Mouse (Mus musculus) liver (tissue): ENCODE data around the gene 9230102O04Rik.

ENCODE experiments used
- DNase-seq: peaks from one replicate; pipeline ENCODE4 v3.0.0-alpha.2; 2020; ENCODE audit warnings: mixed read lengths

9230102O04Rik gene

GRCm38 (mm10) chr2:9884533-9885216 is 4.7 kb downstream of the 9230102O04Rik start:
- no peak for DNase-seq

GRCm38 (mm10) chr2:9883803-9884532 is 5.4 kb downstream of the 9230102O04Rik start:
- DNase-seq: no peak

GRCm38 (mm10) chr2:9882926-9883802 is 6.2 kb downstream of the 9230102O04Rik start:
- DNase-seq: no peak

DNA sequence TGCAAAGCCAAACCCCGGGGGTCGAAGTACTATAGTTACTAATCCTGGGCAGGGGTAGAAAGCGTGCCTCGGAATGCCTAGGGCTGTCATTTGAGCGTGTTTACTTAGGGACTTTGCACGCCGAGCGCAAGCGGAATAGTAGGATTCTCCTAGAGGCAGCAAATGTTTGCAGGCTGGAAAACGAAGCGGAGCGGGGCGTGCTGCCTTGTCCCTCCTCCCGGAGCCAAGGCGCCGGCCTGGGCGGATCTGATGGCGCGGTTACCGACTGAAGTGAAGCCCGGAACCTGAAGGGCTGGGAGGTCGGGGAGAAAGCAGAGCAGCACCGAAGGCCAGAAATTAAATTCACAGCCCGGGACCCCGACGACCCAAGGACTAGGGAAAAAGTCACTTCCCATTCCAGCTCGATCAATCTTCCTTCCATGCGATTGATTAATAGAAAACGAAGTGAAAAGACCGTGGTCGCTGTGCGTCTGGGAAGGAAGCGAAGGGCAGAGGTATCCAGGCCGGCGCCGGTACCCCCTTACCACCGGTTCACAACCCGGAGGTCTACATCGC is 6.9 kb downstream of the 9230102O04Rik start:
- no peak for DNase-seq

DNA sequence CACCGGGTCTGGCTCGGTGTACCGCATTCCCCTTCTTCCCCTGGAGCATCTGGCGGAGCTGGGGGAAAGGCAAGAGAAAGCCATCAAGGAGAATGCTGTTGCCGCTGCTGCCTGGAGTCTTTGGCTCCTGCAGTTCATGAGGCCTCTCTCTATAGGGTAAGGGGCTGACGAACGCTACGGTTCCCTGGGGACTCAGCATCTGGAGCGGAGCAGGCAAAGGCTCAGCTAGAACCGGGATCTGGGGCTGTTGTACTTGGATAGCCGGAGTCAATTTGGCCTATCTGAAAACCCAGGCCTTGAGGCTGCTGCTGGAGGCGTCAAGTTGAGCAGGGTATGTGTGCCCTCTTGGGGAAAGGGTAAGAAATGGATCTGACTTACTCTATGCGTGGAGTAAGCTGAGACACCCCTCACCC is 7.7 kb downstream of the 9230102O04Rik start:
- DNase-seq: no peak

- DNase-seq: no peak
Observed at GRCm38 (mm10) chr2:9881051-9881591, 8.2 kb downstream of the 9230102O04Rik start, which contains the start of gene 4930412O13Rik. TSS of gene 4930412O13Rik (plus strand) at chr2:9881252.

GRCm38 (mm10) chr2:9880271-9880670 is 9.1 kb downstream of the 9230102O04Rik start:
- no peak for DNase-seq

DNA sequence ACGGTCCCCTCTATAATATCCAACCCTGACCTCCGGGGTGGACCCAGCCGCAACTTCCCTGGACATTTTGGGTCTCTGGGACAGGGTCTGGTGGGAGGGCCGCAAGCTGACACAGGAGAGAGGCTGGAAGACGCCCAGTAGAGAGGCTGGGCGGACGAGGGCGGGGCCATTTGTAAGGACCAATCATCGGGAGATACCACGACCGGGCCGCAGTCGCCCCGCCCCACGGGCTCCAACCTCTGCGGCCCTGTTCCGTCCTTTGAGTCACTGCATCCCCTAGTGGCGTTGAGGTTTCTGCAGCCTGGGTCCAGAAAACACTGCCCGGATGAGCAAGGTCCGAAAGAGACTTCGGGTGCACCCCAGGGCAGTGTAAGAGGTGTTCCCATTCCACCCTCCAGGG is 9.8 kb downstream of the 9230102O04Rik start:
- DNase-seq: peak; percentile 90

GRCm38 (mm10) chr2:9879092-9879491 is 10.2 kb downstream of the 9230102O04Rik start:
- no peak for DNase-seq

DNA sequence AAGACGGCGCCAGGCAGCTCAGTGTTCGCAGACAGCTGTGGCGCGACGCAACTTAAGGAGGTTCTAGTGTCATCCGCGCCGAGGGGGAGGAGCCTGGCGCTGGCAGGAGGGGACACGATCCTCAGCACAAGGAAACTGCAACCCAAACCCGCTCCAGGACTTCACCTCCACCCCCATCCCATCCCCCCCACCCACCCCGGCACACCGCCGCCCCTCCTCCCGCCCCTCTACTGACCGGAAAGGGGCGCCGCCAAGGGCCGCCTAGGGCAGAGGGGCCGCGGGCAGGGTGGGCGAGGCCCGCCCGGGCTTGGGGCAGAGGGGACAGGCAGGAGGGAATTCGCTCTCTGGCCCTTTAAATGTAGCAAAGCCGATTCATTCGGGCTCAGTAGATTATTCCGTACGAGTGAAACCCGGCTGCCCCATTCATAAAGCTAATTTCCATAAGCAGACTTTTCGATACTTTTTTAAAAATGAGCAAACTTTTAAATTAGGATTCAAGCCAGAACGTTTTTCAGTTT is 10.7 kb downstream of the 9230102O04Rik start:
- DNase-seq: peak; percentile 51

DNA sequence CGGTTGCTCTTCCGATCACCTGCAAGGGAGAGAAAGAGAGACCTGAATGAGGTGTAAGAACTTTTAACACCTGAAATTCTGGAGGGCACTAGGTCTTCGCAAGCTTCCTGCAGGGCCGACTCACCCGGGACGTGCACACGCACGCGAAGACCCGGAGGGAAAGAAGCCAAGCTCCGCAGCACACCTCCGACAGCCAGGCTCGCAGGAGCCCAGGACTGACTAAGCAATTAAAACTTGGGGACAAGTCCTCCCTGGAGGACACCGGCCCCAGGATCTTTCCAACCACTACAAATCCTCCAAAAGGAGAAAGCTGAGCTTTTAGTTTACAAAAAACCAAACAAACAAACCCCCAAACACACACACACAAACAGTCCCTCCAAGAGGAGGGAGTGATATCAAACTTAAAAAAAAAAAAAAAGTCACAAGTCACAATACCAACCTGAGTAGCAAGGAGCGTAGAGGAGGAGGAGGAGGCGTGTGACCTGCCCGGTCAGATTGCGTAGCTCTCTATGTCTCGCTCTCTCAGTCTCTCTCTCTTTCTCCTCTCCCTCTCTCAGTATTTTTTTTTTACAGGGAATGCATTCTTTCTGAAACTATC is 11.3 kb downstream of the 9230102O04Rik start:
- no peak for DNase-seq

- DNase-seq: no peak
Observed at GRCm38 (mm10) chr2:9877326-9877690, 12.0 kb downstream of the 9230102O04Rik start.

DNA sequence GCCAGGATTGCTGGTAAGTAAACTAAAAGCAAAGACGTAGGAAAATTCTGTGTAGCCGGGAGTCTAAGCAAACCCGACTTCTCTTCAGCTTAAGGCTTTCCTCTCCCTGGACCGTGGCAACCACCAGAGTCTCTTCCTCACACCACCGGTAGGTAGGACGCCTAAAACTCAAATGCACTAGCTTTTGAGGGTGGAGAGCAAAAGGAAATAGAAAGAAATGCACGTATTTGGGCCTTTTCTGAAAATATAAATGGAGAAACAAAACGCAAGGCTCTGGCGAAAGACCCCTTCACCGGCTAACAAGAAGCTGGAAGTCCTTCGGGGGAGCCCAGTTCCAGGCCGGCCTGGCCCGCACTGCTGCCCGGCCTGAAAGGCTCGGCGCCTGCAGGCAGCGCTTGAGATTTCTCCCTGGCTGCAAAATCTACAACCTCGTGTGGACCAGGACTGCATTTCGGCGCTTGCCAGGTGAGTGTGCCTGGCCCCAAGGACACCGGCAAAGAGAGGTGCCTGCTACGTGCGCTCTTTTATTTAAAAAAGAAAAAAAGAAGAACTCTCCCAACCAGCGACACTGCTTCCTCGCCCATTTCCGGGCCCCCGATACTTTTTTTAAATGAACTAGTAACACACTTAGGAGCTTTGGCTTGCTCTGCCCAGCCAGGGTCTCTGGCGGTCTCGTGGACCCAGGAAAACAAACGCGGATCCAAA is 12.6 kb downstream of the 9230102O04Rik start:
- DNase-seq: no peak

GRCm38 (mm10) chr2:9875676-9876357 is 13.5 kb downstream of the 9230102O04Rik start:
- DNase-seq: no peak

DNA sequence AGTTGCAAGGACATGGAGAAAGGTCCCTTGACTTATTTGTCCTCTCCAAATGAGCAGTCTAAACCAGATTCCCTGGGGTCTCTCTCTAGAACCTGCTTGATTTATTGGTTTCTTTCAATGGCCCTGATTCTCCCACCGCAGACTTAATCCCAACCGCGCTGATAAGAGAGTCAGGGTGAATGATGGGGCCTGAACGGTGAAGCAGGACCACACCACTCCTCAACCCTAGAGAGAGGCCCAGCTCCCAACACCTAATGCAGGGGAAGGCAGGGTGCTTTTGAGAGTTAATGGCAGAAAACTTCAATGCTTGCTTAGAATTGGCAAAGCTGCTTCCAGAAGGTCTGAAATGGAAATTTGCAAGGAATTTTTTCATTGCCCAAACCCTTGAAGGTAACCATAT is 14.1 kb downstream of the 9230102O04Rik start:
- no peak for DNase-seq

GRCm38 (mm10) chr2:9874467-9875219 is 14.7 kb downstream of the 9230102O04Rik start:
- DNase-seq: no peak

GRCm38 (mm10) chr2:9873757-9874156 is 15.6 kb downstream of the 9230102O04Rik start:
- DNase-seq: no peak

- DNase-seq: no peak
Observed at GRCm38 (mm10) chr2:9872682-9873081, 16.7 kb downstream of the 9230102O04Rik start.

GRCm38 (mm10) chr2:9871798-9872197 is 17.5 kb downstream of the 9230102O04Rik start:
- no peak for DNase-seq

DNA sequence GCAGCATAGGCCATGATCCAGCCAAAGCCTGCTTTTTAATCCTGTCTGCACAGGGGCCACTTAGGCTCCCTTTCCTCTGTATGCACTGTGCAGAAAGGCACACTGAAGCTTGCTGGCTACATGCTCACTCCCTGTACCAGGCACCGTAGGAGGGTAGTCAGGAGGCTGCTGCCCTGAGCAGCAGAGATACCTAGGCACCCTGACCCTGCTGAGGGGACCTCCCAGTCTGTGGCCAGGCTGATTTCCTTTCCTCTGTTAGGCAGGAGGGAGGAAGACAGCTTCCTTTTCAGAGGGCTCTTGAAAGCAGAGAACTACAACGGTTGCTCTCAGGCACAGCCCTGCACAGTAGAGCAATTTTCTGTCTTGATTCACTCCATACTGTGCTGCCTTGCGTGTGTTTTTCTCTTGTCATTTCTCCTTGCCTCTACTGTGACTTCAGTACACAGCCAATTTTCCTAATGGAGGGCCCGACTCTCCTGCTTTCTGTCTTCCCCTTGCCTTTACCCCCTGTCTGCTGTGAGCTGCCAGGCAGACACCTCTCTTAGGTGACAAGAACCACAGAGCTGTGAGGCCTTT is 18.1 kb downstream of the 9230102O04Rik start:
- DNase-seq: no peak
